Mouse (Mus musculus) limb, embryonic 10.5 days (tissue): ENCODE data around the gene Gm11634. TPM values are rescaled to one million over a fixed set of nuclear protein-coding genes. Genes with fewer than 3 reads are reported as not detected.

Source experiments
- DNase-seq: peaks from one replicate; pipeline ENCODE4 v3.0.0-alpha.2; 2017; ENCODE audit warnings: low spot score
- H3K27ac ChIP-seq: fragments of 300-500 bp; sonication (generic); 2 replicates; pipeline ENCODE4 v1.5.1; 2016; ENCODE audit warnings: mild to moderate bottlenecking
- H3K27me3 ChIP-seq: fragments of 300-500 bp; sonication (generic); 2 replicates; pipeline ENCODE4 v1.6.1; 2016; ENCODE audit warnings: low read depth, mild to moderate bottlenecking; ENCODE audit not compliant: poor library complexity, severe bottlenecking
- H3K36me3 ChIP-seq: fragments of 300-500 bp; sonication (generic); 2 replicates; pipeline ENCODE4 v1.6.1; 2016; ENCODE audit warnings: mild to moderate bottlenecking, moderate library complexity
- H3K4me1 ChIP-seq: fragments of 300-500 bp; sonication (generic); 2 replicates; pipeline ENCODE4 v1.6.1; 2016
- H3K4me3 ChIP-seq: fragments of 300-500 bp; sonication (generic); 2 replicates; pipeline ENCODE4 v1.5.1; 2016; ENCODE audit warnings: mild to moderate bottlenecking, moderate library complexity
- H3K9me3 ChIP-seq: fragments of 300-500 bp; sonication (generic); replicated peaks from 2 replicates; pipeline ENCODE4 v1.6.1; 2016; ENCODE audit warnings: mild to moderate bottlenecking
- WGBS: fragments of 180-500 bp; shearing (Covaris S2); methylation state at CpG from one replicate; pipeline ENCODE4 v1.1.7; 2016; 5-methylcytosine and 5-hydroxymethylcytosine counted together
- polyA plus RNA-seq: library from polyadenylated mRNA; unstranded; fragments of >200 nt; fragmentation: Nextera tagmentation; extraction: Ambion mirVana; gene quantifications from 2 replicates; pipeline ENCODE4 v1.2.1, GENCODE M21; 2016

Gm11634 gene
- polyA plus RNA-seq, 1 experiment from 2014 or later = not detected

GRCm38 (mm10) chr11:101581081-101581764 is 17.8 kb downstream of the Gm11634 start:
- Histone ChIP-seq H3K36me3 (peaks cover 52% of the 10 kb centered on the region), H3K4me1 (peaks cover 9% of the 10 kb centered on the region), H3K27ac (no peak overlapping the region), H3K4me3 (peak overlapping the region; percentile 51; the same call in 1 of the 2 replicates), H3K27me3 (no peaks in the 10 kb centered on the region), H3K9me3 (no peaks in the 10 kb centered on the region)
- 77% methylated on average over 6 of the region's 6 CpGs for WGBS
- DNase-seq = no peak

- WGBS = 83% methylated on average over 6 of the region's 6 CpGs
- no peak overlapping the region for H3K4me3 ChIP-seq
- no peaks in the 10 kb centered on the region for H3K27me3 ChIP-seq
- H3K27ac ChIP-seq = no peak overlapping the region
- peaks cover 99% of the 10 kb centered on the region for H3K36me3 ChIP-seq
- H3K4me1 ChIP-seq = no peaks in the 10 kb centered on the region
- H3K9me3 ChIP-seq = no peaks in the 10 kb centered on the region
- no peak for DNase-seq
These were observed 22.9 kb downstream of the Gm11634 start for GRCm38 (mm10) chr11:101576116-101576515.

- Histone ChIP-seq H3K27me3 (no peaks in the 10 kb centered on the region), H3K36me3 (peaks cover 98% of the 10 kb centered on the region), H3K4me1 (no peaks in the 10 kb centered on the region), H3K27ac (no peak overlapping the region), H3K4me3 (no peak overlapping the region), H3K9me3 (no peaks in the 10 kb centered on the region)
- WGBS = 88% methylated on average over 3 of the region's 3 CpGs
- DNase-seq = no peak
These were observed 30.6 kb downstream of the Gm11634 start for GRCm38 (mm10) chr11:101568421-101568820.

GRCm38 (mm10) chr11:101562391-101562790 is 36.7 kb downstream of the Gm11634 start:
- 56% methylated on average over 5 of the region's 5 CpGs for WGBS
- peak; percentile 51 for DNase-seq
- Histone ChIP-seq H3K27me3 (no peaks in the 10 kb centered on the region), H3K4me1 (no peaks in the 10 kb centered on the region), H3K27ac (no peak overlapping the region), H3K9me3 (no peaks in the 10 kb centered on the region), H3K36me3 (peaks cover 96% of the 10 kb centered on the region), H3K4me3 (no peak overlapping the region)

- Histone ChIP-seq H3K4me1 (peaks cover 12% of the 10 kb centered on the region), H3K27me3 (no peaks in the 10 kb centered on the region), H3K9me3 (no peaks in the 10 kb centered on the region), H3K27ac (no peak overlapping the region), H3K4me3 (no peak overlapping the region), H3K36me3 (peaks cover 68% of the 10 kb centered on the region)
- WGBS = 90% methylated on average over 2 of the region's 2 CpGs
- no peak for DNase-seq
These were observed 42.1 kb downstream of the Gm11634 start for GRCm38 (mm10) chr11:101556954-101557353.

- 95% methylated on average over 7 of the region's 7 CpGs for WGBS
- H3K4me1 ChIP-seq = peaks cover 12% of the 10 kb centered on the region
- H3K36me3 ChIP-seq = peaks cover 64% of the 10 kb centered on the region
- DNase-seq = no peak
- H3K27me3 ChIP-seq = no peaks in the 10 kb centered on the region
- no peak overlapping the region for H3K4me3 ChIP-seq
- no peak overlapping the region for H3K27ac ChIP-seq
- H3K9me3 ChIP-seq = no peaks in the 10 kb centered on the region
These were observed 42.5 kb downstream of the Gm11634 start for GRCm38 (mm10) chr11:101556541-101556940.

- Histone ChIP-seq H3K36me3 (peaks cover 49% of the 10 kb centered on the region), H3K4me3 (peak overlapping the region; percentile 81), H3K27me3 (no peaks in the 10 kb centered on the region), H3K27ac (peak overlapping the region; percentile 93), H3K4me1 (peaks cover 19% of the 10 kb centered on the region), H3K9me3 (no peaks in the 10 kb centered on the region)
- WGBS = 25% methylated on average over 8 of the region's 8 CpGs
- DNase-seq = no peak
These were observed 45.6 kb downstream of the Gm11634 start for GRCm38 (mm10) chr11:101553354-101553930.

GRCm38 (mm10) chr11:101552476-101553300 is 46.4 kb downstream of the Gm11634 start:
- peak; percentile 93 for DNase-seq
- Histone ChIP-seq H3K27ac (peak overlapping the region; percentile 93), H3K9me3 (no peaks in the 10 kb centered on the region), H3K4me3 (peak overlapping the region; percentile 81), H3K27me3 (no peaks in the 10 kb centered on the region), H3K36me3 (peaks cover 49% of the 10 kb centered on the region), H3K4me1 (peaks cover 19% of the 10 kb centered on the region)
- WGBS = under 1% methylated on average over 37 of the region's 37 CpGs

GRCm38 (mm10) chr11:101551751-101552475 is 47.1 kb downstream of the Gm11634 start, which contains the start of the genes Brca1 and Nbr1:
Gene Brca1 (minus strand): TSS chr11:101551955.
Gene Nbr1 (plus strand): TSS chr11:101552149.
- Histone ChIP-seq H3K27ac (peak within 1 kb of the TSS; percentile 93), H3K4me3 (peak within 1 kb of the TSS; percentile 81), H3K9me3 (no peaks in the 10 kb centered on the region), H3K36me3 (peaks cover 49% of the 10 kb centered on the region), H3K4me1 (peaks cover 19% of the 10 kb centered on the region), H3K27me3 (no peaks in the 10 kb centered on the region)
- DNase-seq = peak; percentile 97
- WGBS = under 1% methylated on average over 43 of the region's 43 CpGs

- Histone ChIP-seq H3K4me3 (no peak overlapping the region), H3K36me3 (peaks cover 62% of the 10 kb centered on the region), H3K27ac (no peak overlapping the region), H3K9me3 (no peaks in the 10 kb centered on the region), H3K27me3 (no peaks in the 10 kb centered on the region), H3K4me1 (peaks cover 10% of the 10 kb centered on the region)
- no peak for DNase-seq
These were observed 50.5 kb downstream of the Gm11634 start for GRCm38 (mm10) chr11:101548526-101548925.

- peaks cover 92% of the 10 kb centered on the region for H3K36me3 ChIP-seq
- H3K4me3 ChIP-seq = no peak overlapping the region
- H3K4me1 ChIP-seq = no peaks in the 10 kb centered on the region
- no peak for DNase-seq
- no peaks in the 10 kb centered on the region for H3K27me3 ChIP-seq
- no peak overlapping the region for H3K27ac ChIP-seq
- H3K9me3 ChIP-seq = no peaks in the 10 kb centered on the region
- 86% methylated on average over 1 of the region's 1 CpGs for WGBS
These were observed 54.9 kb downstream of the Gm11634 start for GRCm38 (mm10) chr11:101544132-101544531.
